Mouse (Mus musculus): ENCODE results near the gene Tktl1.

GRCm38 (mm10) chrX:74233196-74233595 lies 56.1 kb downstream of the Tktl1 start:
- TF ChIP-seq CTCF (IDR thresholded peaks at IDR 0.05; ENCODE audit: low read depth) (no peak), EP300 (IDR thresholded peaks at IDR 0.05; ENCODE audit: low read depth) (no peak)
